Mouse (Mus musculus) kidney, postnatal 36 days (tissue): ENCODE results near the gene Tdrd1.
"Not testable (repeated sequence)": the region's sequence is repeated elsewhere in the genome, so short reads cannot be mapped to it uniquely, and the experiment has no call there.

ENCODE experiments used
- DNase-seq, 2 experiments: peaks; one replicate each; pipeline ENCODE4 v3.0.0; 2021 to 2022; ENCODE audit warnings: mixed read lengths in 2 of 2

Tdrd1 gene

GRCm38 (mm10) chr19:56826047-56826631 lies at the start of gene Tdrd1:
TSS of gene Tdrd1 (plus strand) at chr19:56826209.
- DNase-seq: peak in 1 of 2 experiments; percentile 15

DNA sequence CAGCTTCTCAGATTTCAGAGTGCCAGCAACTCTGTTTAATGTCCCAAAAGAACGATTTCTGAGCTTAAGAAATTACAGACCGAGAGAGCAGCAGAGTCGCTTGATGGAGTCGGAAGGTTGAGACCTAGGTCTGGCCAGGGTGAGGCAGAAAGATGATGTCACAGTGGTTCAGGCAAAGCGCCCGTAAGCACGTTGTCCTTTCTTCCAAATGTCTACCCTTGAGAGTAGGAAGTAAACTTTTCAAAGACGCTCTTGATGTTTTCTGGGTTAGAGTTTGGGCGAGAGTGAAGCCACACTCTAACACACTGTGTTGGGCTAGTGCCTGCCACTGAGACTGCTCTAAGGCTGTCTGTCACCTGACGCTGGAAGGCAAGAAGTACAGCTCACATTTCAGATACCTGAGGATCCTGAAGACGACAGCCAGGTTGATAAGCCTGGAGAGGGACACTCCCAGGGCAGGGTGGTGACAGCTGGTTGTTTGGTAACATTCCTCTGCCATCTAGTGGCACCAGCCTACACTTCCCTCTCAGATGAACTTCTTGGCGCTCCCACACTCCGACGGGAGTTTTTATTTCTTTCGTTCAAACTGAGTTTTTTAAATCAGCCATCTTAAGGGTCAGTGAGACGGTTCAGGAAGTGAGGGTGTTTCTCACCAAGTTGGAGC lies 49.2 kb upstream of the Tdrd1 start:
- DNase-seq: peak; percentile 49 to 74

GRCm38 (mm10) chr19:56778532-56778931 lies 47.5 kb upstream of the Tdrd1 start:
- not testable (repeated sequence) for DNase-seq

GRCm38 (mm10) chr19:56787911-56788310 lies 38.1 kb upstream of the Tdrd1 start:
- no peak for DNase-seq

DNA sequence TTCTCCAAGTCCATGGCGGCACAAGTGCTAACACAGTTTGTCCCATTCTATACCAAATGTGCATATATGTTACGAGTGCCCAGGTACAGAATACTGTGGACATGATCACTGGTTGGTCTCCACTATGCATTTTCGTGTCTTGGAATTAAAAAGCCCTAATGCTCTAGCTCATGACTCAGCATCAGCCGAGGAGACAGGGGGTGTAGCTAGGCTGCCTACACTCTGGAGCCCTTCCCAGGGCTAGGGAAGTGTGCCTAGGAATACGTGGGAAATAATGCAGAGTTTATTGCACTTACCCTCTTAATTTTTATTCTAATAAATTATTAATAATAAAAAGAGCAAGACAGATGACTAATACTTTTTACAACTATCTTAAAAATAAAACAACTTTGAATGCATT lies 37.1 kb upstream of the Tdrd1 start:
- no peak for DNase-seq

DNA sequence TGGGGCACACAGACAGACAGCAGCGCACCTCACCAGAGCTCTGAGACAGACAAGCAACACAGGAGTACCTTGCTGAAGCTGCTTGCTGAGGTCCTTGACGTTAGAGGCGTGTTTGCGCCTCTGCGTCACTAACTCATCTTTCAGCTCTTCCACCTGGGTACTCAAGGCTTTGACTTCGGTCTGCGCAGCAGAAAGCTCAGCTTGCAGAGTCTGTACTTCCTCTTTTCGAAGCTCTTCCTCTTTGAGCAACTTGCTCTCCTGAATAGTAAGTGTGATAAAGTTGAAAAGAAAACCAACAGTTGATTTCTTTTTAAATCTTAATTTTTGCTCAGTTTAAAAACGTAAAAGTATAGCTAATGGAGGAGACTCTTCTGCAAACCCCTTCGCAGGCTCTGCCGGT lies 28.6 kb upstream of the Tdrd1 start:
- DNase-seq: no peak

GRCm38 (mm10) chr19:56800226-56800625 lies 25.8 kb upstream of the Tdrd1 start:
- no peak for DNase-seq

- DNase-seq: no peak
These were observed 24.9 kb upstream of the Tdrd1 start for GRCm38 (mm10) chr19:56800930-56801655.

DNA sequence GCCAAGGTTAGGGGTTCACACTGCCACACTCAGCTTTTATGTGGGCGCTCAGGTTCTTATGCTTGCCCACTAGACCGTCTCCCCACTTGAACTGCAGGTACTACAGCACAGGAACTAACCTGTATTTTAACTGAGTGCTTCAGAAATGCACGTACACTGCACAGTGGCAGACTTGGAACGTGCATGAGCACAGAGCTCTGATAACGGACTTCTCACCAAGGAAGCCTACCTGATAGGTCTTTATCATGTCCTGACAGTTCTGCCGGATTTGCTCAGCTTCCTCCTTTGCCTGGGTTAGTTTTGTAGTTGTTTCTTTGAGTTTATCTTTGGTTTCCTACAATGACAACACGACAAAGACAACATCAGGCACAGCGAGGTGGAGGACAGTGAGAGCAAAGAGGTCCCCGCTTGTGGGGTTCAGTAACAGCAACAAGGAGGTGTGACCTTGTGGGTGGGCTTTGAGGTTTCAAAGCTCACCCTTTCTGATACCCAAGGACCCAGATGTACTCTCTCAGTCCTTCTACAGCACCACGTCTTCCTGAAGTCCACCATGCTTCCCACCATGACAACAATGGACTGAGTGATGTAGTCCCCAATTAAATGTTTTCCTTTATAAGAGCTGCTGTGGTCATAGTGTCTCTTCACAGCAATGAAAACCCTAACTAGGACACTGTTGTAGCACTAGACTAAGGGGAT lies 24.2 kb upstream of the Tdrd1 start:
- DNase-seq: no peak

- no peak for DNase-seq
These were observed 23.7 kb upstream of the Tdrd1 start for GRCm38 (mm10) chr19:56802352-56802746.

DNA sequence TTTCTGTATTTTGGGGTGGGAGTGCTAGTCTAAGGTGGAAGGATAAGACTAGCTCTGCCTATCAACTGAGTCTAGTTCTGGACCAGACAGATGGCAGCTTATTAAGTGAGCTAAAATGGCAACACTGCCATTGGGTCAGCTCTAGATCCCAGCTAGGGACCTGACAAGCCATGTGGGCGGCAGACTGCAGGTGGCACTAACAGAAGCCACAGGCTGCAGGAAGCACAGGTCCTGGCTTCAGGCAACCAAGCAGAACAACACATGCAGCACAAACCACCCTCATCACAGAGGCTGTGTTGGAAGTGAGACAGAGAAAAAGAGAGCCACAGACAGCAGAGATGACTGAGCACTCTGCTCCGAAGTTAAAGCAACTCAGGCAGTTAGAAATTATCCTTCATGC lies 20.6 kb upstream of the Tdrd1 start:
- peak in 1 of 2 experiments; percentile 15 for DNase-seq

GRCm38 (mm10) chr19:56807122-56807521 lies 18.9 kb upstream of the Tdrd1 start:
- DNase-seq: no peak

- peak in 1 of 2 experiments; percentile 29 for DNase-seq
These were observed 17.2 kb upstream of the Tdrd1 start for GRCm38 (mm10) chr19:56808771-56809170.

GRCm38 (mm10) chr19:56810641-56811146 lies 15.3 kb upstream of the Tdrd1 start:
- no peak for DNase-seq

GRCm38 (mm10) chr19:56811590-56811989 lies 14.4 kb upstream of the Tdrd1 start:
- DNase-seq: peak; percentile 66 to 86

GRCm38 (mm10) chr19:56813360-56813759 lies 12.6 kb upstream of the Tdrd1 start:
- no peak for DNase-seq

GRCm38 (mm10) chr19:56817851-56818526 lies 8.0 kb upstream of the Tdrd1 start:
- DNase-seq: peak in 1 of 2 experiments; percentile 42

DNA sequence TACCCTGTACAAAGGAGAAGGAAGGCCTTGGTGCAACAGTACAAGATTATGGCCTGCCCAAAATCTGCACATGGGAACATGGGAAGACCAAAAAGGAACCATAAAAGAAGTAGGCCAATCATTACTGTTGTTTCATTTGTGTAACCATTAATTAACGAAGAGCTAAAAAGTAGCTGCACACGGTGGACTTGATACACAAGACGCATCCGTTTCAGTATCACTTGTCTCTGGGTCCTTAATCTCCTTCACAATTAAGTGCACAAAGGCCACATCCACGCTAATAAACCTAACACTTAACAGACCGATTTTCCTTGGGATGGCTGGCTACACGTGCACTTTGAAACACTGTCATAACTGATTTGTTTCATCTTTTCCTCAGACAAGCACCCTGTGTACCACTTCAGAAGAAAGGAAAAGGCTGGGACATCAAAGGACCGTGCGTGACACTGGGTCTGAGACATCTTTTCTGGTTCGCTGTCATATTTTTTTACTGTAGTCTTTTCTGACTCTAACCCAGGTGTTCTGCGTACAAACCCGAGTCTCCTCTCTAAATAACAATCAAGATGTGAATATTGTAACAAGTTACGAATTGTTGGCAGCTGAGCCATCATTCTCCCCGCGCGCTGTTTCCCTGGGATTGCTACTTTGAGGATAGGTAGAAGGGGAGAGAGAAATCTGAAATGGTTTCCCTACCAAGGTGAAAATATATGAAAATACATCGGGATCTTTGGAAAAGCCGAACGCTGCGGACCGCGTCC lies 4.8 kb upstream of the Tdrd1 start:
- no peak for DNase-seq

DNA sequence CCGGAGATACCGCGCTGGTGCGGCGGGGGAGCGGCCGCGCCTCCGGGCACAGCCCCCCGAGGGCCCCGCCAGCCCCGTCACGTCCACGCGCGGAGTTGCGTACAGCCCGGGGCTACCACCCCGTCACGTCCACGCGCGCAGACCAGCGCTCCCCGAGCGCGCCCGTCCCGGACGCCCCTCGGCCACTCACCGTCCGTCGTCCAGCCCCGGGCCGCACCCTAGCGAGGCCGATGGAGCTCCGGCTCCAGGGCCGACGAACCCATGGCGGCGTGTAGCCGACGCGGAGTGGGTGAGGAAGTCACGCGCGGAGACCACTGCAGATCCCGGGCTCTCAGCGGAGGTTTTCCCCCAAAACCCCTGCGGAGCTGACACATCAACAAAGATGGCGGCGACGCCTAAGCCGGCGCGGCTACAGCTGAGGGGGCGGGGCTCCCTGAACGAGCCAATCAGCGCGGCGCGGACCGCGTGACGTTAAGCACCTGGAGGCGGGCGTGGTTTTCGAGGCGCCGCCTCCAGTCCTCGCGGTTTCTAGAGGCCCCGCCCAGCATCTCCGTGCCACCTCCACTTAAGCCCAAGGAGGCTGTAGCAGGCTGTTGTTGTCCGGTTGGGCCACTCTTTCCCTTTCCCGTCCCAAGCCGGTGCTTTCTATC lies 4.1 kb upstream of the Tdrd1 start, which contains the start of gene Ccdc186:
Gene Ccdc186, minus strand, starts transcription at position 393 of the 650 bp plus-strand sequence.
- DNase-seq: peak; percentile 97 to 98

- DNase-seq: no peak
These were observed 3.6 kb upstream of the Tdrd1 start for GRCm38 (mm10) chr19:56822448-56822836.

GRCm38 (mm10) chr19:56828305-56828704 lies 2.3 kb downstream of the Tdrd1 start:
- peak; percentile 46 to 63 for DNase-seq
